Mouse (Mus musculus) limb, embryonic 11.5 days (tissue): ENCODE measurements at regions not wholly inside any gene's neighbourhood (a gene's known extent, or its start where the extent isn't known, plus 50 kb on each side); places are given as distances from the start of the nearest gene placed in this dataset.

Source experiments
- ATAC-seq: fragments of 200-750 bp; cut with Nextera tagmentation; 2 replicates; pipeline ENCODE4 v1.8.0; 2017; ENCODE audit warnings: low read depth; ENCODE audit not compliant: insufficient number of reproducible peaks, low FRiP score, low TSS enrichment
- DNase-seq: peaks from one replicate; pipeline ENCODE4 v3.0.0-alpha.2; 2015; ENCODE audit warnings: low spot score
- H3K27ac ChIP-seq: fragments of 300-500 bp; sonication (generic); replicated peaks from 2 replicates; pipeline ENCODE4 v1.5.1; 2014; ENCODE audit warnings: low read depth, mild to moderate bottlenecking, low read length
- H3K27me3 ChIP-seq: fragments of 300-500 bp; sonication (generic); 2 replicates; pipeline ENCODE4 v1.6.1; 2014; ENCODE audit warnings: mild to moderate bottlenecking, low read length, mixed read lengths; ENCODE audit not compliant: control insufficient read depth, insufficient read depth
- H3K36me3 ChIP-seq: fragments of 300-500 bp; sonication (generic); 2 replicates; pipeline ENCODE4 v1.6.1; 2014; ENCODE audit warnings: mild to moderate bottlenecking, low read length, moderate library complexity, mixed read lengths; ENCODE audit not compliant: control insufficient read depth, insufficient read depth
- H3K4me1 ChIP-seq: fragments of 300-500 bp; sonication (generic); 2 replicates; pipeline ENCODE4 v1.6.1; 2014; ENCODE audit warnings: low read length, mixed read lengths; ENCODE audit not compliant: control insufficient read depth, insufficient read depth
- H3K4me2 ChIP-seq: fragments of 300-500 bp; sonication (generic); 2 replicates; pipeline ENCODE4 v1.6.1; 2014; ENCODE audit warnings: low read depth, mild to moderate bottlenecking, moderate library complexity; ENCODE audit not compliant: severe bottlenecking
- H3K4me3 ChIP-seq: fragments of 300-500 bp; sonication (generic); 2 replicates; pipeline ENCODE4 v1.5.1; 2014; ENCODE audit warnings: low read depth, low read length
- H3K9ac ChIP-seq: fragments of 300-500 bp; sonication (generic); 2 replicates; pipeline ENCODE4 v1.6.1; 2014; ENCODE audit warnings: mild to moderate bottlenecking, low read length
- H3K9me3 ChIP-seq: fragments of 300-500 bp; sonication (generic); 2 replicates; pipeline ENCODE4 v1.6.1; 2016; ENCODE audit warnings: low read length; ENCODE audit not compliant: control insufficient read depth
- WGBS: fragments of 180-500 bp; shearing (Covaris S2); extraction: QIAGEN DNeasy Blood & Tissue Kit; methylation state at CpG from one replicate; pipeline ENCODE4 v1.1.7; 2014; 5-methylcytosine and 5-hydroxymethylcytosine counted together

DNA sequence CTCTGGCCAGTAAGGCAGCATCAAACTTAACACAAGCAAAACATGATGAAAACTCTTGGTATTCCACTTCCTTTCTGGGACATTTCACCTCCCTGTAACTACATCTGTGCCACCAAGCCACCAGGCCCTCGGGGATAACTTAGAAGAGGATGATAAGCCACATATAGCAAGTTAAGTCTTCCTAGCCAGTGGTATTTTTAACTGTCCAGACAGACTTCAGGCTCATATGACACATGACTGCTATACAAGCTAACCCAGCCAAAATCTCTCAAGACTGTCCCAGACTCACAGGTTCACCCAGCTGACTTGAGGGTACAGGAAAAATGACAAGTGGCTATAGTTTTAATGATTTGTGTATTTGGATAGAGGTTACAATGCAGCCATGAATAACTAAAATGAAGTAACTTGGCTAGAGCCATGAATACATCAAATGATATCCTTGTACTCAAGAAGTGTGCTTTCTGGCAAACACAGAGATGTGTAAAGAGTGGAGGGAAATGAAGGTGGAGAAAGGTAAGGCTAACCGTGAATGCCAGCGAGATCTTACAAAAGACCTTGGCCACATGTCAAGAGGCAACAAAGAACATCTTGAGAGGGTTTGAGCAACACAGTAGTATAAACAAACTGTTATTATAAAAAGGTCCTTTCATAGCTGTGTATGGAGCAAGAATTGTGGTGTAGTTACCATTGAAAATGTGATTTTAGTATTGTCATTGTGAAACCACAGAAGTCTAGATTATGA is 122.6 kb upstream of the Usp24 start:
- H3K9ac ChIP-seq = no peak overlapping the region
- WGBS = 88% methylated on average over 3 of the region's 3 CpGs
- no peak for DNase-seq
- no peak overlapping the region for H3K27ac ChIP-seq
- H3K4me3 ChIP-seq = no peak overlapping the region
- H3K4me1 ChIP-seq = peaks cover 3% of the 10 kb centered on the region
- H3K4me2 ChIP-seq = no peak overlapping the region
- H3K36me3 ChIP-seq = no peaks in the 10 kb centered on the region
- no peak for ATAC-seq
- H3K27me3 ChIP-seq = no peaks in the 10 kb centered on the region
- no peaks in the 10 kb centered on the region for H3K9me3 ChIP-seq

DNA sequence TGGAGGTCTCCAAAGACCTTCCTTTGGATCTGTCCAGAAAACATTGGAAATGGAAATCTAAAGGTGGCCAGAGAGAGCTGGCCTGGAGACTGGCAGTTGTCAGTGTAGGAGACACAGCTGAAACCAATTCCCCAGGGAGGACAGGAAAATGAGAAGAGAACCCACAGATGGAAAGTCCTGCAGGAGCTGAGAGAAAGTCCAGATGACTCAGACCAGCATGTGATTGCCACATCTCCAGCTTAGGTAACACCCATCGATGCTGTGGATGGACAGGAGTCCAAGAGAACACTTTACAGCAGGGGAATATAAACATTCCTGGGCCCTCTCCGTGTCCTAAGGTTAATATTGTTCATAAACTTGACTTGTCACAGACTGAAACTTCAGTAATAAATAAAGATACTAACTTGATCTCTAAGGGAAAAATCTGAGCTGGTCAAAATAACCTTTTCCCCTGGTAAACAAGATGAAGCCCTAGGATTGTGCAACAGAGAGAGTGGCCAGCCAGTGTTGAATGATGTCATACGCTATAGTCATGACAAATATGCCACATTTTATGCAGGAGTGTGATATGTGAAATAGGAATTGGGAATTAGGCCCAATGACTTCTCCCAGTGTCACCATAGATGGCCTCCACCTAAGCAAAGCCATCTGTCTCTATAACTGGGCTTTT is 120.4 kb upstream of the Usp24 start:
- 84% methylated on average over 3 of the region's 3 CpGs for WGBS
- no peak for ATAC-seq
- Histone ChIP-seq H3K4me1 (peaks cover 14% of the 10 kb centered on the region), H3K4me3 (no peak overlapping the region), H3K27me3 (no peaks in the 10 kb centered on the region), H3K27ac (no peak overlapping the region), H3K9ac (no peak overlapping the region), H3K4me2 (no peak overlapping the region), H3K36me3 (no peaks in the 10 kb centered on the region), H3K9me3 (no peaks in the 10 kb centered on the region)
- no peak for DNase-seq

DNA sequence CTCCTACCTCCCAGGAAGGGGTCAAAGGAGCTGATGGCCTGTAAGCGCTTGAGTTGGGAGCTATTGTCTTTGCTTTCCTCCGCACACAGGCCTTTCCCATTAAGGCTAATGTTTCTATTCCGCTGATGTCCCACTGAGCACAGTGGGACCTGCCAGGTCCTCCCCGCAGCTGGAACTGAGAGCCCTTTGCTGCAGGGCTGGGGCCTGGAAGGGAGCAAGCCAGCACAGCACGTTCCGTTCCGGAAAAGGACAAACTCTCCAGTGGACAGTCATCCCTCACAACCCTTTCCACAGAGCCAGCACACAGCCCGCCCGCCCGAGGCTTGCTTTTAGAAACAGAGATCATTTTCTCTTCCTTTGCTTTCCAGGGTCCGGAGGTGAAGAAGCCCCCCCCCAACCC is 116.2 kb upstream of the Usp24 start:
- Histone ChIP-seq H3K4me1 (peaks cover 14% of the 10 kb centered on the region), H3K27me3 (no peaks in the 10 kb centered on the region), H3K4me3 (no peak overlapping the region), H3K27ac (peak overlapping the region; percentile 70; the same call in 1 of the 2 replicates), H3K4me2 (peak overlapping the region; percentile 22; the same call in 1 of the 2 replicates), H3K9me3 (no peaks in the 10 kb centered on the region), H3K9ac (0 out of 2 replicates have a peak overlapping the region, but pooled peaks have one; percentile 27), H3K36me3 (no peaks in the 10 kb centered on the region)
- DNase-seq (peak; percentile 40), ATAC-seq (no peak)
- 21% methylated on average over 11 of the region's 11 CpGs for whole genome bisulfite sequencing

DNA sequence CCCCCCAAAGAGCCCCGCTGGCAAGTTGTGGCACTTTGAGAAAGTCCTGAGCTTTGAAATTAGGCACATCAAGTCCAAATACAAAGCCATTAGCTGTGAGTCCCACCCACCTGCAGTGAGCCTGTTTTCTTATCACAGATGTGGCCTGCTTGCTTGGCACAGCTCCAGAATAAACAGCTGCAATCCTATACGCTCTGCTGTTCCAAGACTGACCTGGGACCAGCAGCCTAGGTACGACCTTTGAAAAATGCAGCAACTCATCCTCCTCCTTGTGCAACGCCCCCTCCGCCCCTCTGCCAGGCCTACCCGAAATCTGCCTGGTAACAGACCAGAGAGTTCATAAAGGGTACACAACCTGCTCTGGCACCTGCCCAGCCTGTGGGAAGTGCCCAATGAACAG is 115.8 kb upstream of the Usp24 start:
- Histone ChIP-seq H3K4me1 (peaks cover 14% of the 10 kb centered on the region), H3K4me2 (peak overlapping the region; percentile 22; the same call in 1 of the 2 replicates), H3K36me3 (no peaks in the 10 kb centered on the region), H3K27me3 (no peaks in the 10 kb centered on the region), H3K27ac (peak overlapping the region; percentile 70; the same call in 1 of the 2 replicates), H3K9me3 (no peaks in the 10 kb centered on the region), H3K4me3 (no peak overlapping the region), H3K9ac (no peak overlapping the region)
- ATAC-seq (no peak), DNase-seq (peak; percentile 64)
- 38% methylated on average over 6 of the region's 6 CpGs for WGBS

DNA sequence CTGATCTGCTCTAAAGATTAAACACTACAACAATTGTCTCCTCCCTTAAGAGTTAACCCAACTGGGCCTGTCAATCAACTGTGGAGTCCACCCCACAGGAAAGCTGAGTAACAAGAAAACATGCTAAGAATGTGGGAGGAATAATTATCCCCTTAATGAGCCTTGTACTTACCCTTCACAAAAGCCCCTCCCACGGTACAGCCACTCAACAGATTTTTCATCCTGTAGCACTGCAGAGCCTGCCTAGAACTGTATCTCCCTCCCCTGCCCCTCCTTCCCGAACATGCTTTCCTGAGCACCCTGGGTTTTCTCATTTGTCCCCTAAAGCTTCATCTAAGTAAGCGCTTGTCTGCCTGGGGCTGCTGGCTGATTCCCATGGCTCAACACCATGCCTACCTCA is 113.5 kb upstream of the Usp24 start:
- no peaks in the 10 kb centered on the region for H3K9me3 ChIP-seq
- 52% methylated on average over 3 of the region's 3 CpGs for WGBS
- no peak overlapping the region for H3K9ac ChIP-seq
- DNase-seq (no peak), ATAC-seq (no peak)
- H3K27me3 ChIP-seq = no peaks in the 10 kb centered on the region
- H3K4me2 ChIP-seq = no peak overlapping the region
- H3K4me3 ChIP-seq = no peak overlapping the region
- H3K36me3 ChIP-seq = no peaks in the 10 kb centered on the region
- H3K27ac ChIP-seq = no peak overlapping the region
- peaks cover 14% of the 10 kb centered on the region for H3K4me1 ChIP-seq

DNA sequence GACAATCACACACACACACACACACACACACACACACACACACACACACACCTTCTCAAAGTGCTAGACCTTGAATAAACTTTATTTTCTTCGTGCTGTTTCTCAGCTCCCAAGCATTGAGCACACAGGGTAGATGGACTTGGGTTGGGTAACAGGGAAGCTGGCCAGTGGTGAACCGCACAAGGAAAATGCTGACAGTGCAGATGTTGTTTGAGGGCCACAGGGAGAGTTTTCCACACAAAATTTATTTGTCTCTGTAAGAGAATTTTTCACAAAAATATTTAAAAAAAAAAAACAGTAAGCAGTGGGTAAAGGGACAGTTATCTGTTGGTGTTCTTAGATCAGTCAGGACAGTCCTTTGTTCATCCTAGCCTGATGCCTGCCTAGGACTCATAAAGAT is 110.8 kb upstream of the Usp24 start:
- Histone ChIP-seq H3K4me2 (no peak overlapping the region), H3K4me1 (peaks cover 3% of the 10 kb centered on the region), H3K27me3 (no peaks in the 10 kb centered on the region), H3K36me3 (no peaks in the 10 kb centered on the region), H3K4me3 (no peak overlapping the region), H3K27ac (no peak overlapping the region), H3K9ac (no peak overlapping the region), H3K9me3 (no peaks in the 10 kb centered on the region)
- ATAC-seq (no peak), DNase-seq (no peak)
- WGBS = 92% methylated on average over 2 of the region's 2 CpGs

DNA sequence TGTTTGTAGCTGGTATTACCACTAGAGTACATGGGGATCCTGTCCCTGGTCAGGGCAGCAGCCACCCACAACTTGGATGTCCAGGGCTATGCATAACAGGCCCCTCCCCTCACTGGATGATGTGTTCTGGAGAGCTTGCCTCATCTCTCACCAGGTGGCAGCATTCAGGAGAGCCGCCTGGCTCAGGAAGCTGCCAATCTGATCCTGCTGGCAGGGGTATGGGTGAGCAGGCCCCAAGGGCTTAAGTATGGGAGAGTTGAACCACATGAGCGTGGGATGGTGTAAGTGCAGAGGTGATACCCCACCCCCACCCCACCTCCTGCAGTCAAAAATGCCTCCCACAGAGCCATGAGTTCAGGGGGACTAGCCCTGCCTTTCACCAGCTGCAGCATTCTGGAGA is 110.0 kb upstream of the Usp24 start:
- 35% methylated on average over 2 of the region's 2 CpGs for WGBS

DNA sequence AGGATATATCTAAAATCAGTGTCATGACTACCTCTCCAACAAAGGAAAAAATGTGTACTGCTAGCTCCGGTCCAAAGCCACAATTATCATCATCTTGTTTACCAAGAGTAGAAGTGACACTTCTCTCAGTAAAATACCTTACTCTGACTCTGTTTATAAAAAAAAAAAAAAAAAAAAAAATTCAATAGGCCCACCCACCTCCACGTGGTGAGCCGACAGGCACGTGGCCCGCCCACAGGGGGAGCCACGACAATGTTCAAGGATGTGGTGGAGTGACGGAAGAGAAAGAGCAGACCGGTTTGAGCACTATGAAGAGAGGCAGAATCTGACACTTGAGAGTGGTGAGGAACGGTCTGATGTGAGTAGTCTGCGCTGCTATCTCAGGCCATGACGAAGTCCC is 106.5 kb upstream of the Usp24 start:
- ATAC-seq = no peak
- no peaks in the 10 kb centered on the region for H3K9me3 ChIP-seq
- H3K4me2 ChIP-seq = no peak overlapping the region
- no peaks in the 10 kb centered on the region for H3K36me3 ChIP-seq
- no peak overlapping the region for H3K9ac ChIP-seq
- WGBS = 84% methylated on average over 11 of the region's 11 CpGs
- H3K27ac ChIP-seq = no peak overlapping the region
- no peaks in the 10 kb centered on the region for H3K27me3 ChIP-seq
- H3K4me3 ChIP-seq = no peak overlapping the region
- H3K4me1 ChIP-seq = 0 out of 2 replicates have a peak, but pooled peaks cover 2% of the 10 kb centered on the region
- no peak for DNase-seq

More for the DNA sequence above, 110.0 kb upstream of the Usp24 start:
- Histone ChIP-seq H3K9me3 (no peaks in the 10 kb centered on the region), H3K4me3 (no peak overlapping the region), H3K27ac (no peak overlapping the region), H3K4me2 (no peak overlapping the region), H3K36me3 (no peaks in the 10 kb centered on the region), H3K27me3 (no peaks in the 10 kb centered on the region), H3K9ac (no peak overlapping the region), H3K4me1 (no peaks in the 10 kb centered on the region)
- ATAC-seq (0 out of 2 replicates have a peak, but pooled peaks have one; percentile 9), DNase-seq (no peak)
